ENCODE assay signal across 17 mouse cellular contexts in genomic region chr3:104611951-104612350, GRCm38 (mm10). TPM values are rescaled to one million over a fixed set of nuclear protein-coding genes. Genes with fewer than 3 reads are reported as not detected.
DNase-seq lines count a peak whose midpoint lies in the region; ATAC-seq lines count a peak whose summit lies in the region.
"Had no signal": no experiment of that assay in that cellular context is flagged by ENCODE, and none has a peak within 500 bp of the region (broad histone marks: within the 10 kb centered on the region; RNA-seq: fewer than 3 reads in every experiment).

No protein-coding gene starts in this region.

- WGBS in heart, embryonic 13.5 days, result 84% methylated on average over 3 of the region's 3 CpGs
- WGBS in heart, embryonic 10.5 days, result 94% methylated on average over 3 of the region's 3 CpGs
- 82% methylated on average over 3 of the region's 3 CpGs for WGBS in liver, embryonic 15.5 days (ENCODE audit: insufficient replicate concordance)
- WGBS in liver, embryonic 11.5 days, result 88% methylated on average over 3 of the region's 3 CpGs

- no peak overlapping the region for H3K4me2 ChIP-seq in heart, embryonic 13.5 days
- no peak overlapping the region for H3K4me2 ChIP-seq in liver, embryonic 15.5 days
- no peak overlapping the region for H3K4me2 ChIP-seq in liver, embryonic 11.5 days
- H3K4me2 ChIP-seq: limb, embryonic 15.5 days had no signal

- ATAC-seq in heart, embryonic 13.5 days (ENCODE audit: extremely low read depth, insufficient number of reproducible peaks, low FRiP score, low TSS enrichment), result no peak
- 0 out of 2 replicates have a peak, but pooled peaks have one; percentile 54 for ATAC-seq in liver, embryonic 15.5 days (ENCODE audit: insufficient read depth)
- no peak for ATAC-seq in liver, embryonic 11.5 days (replicated peaks; ENCODE audit: low FRiP score)
- ATAC-seq: CD4-positive, CD25-positive, alpha-beta regulatory T cell, adult 4 months; inflammation-experienced regulatory T-cells, adult 6 months had no signal

- H3K4me1 ChIP-seq in heart, embryonic 13.5 days, result peaks cover 43% of the 10 kb centered on the region
- H3K4me1 ChIP-seq in heart, embryonic 10.5 days, result peaks cover 20% of the 10 kb centered on the region
- no peaks in the 10 kb centered on the region for H3K4me1 ChIP-seq in liver, embryonic 15.5 days (replicated peaks)
- no peaks in the 10 kb centered on the region for H3K4me1 ChIP-seq in liver, embryonic 11.5 days (replicated peaks; ENCODE audit: control insufficient read depth, insufficient read depth, low read length)
- H3K4me1 ChIP-seq: hindbrain, embryonic 10.5 days had no signal

- 0 out of 2 replicates have a peak overlapping the region, but pooled peaks have one; percentile 22 for H3K27ac ChIP-seq in heart, embryonic 13.5 days (replicated peaks)
- no peak overlapping the region for H3K27ac ChIP-seq in heart, embryonic 10.5 days
- no peak overlapping the region for H3K27ac ChIP-seq in liver, embryonic 15.5 days (replicated peaks)
- no peak overlapping the region for H3K27ac ChIP-seq in liver, embryonic 11.5 days (ENCODE audit: low read depth, low read length)
- H3K27ac ChIP-seq: embryonic facial prominence, embryonic 10.5 days; hindbrain, embryonic 10.5 days; limb, embryonic 15.5 days; stomach, postnatal 0 days had no signal

- no peak overlapping the region for H3K9ac ChIP-seq in heart, embryonic 13.5 days
- H3K9ac ChIP-seq in liver, embryonic 15.5 days, result no peak overlapping the region
- H3K9ac ChIP-seq in liver, embryonic 11.5 days (ENCODE audit: low read depth, low read length), result no peak overlapping the region
- H3K9ac ChIP-seq: limb, embryonic 15.5 days had no signal

- no peaks in the 10 kb centered on the region for H3K9me3 ChIP-seq in heart, embryonic 13.5 days
- no peaks in the 10 kb centered on the region for H3K9me3 ChIP-seq in heart, embryonic 10.5 days
- no peaks in the 10 kb centered on the region for H3K9me3 ChIP-seq in liver, embryonic 15.5 days (replicated peaks)
- no peaks in the 10 kb centered on the region for H3K9me3 ChIP-seq in liver, embryonic 11.5 days (ENCODE audit: control insufficient read depth, low read length)
- H3K9me3 ChIP-seq: embryonic facial prominence, embryonic 10.5 days; hindbrain, embryonic 10.5 days; limb, embryonic 15.5 days had no signal

- no peaks in the 10 kb centered on the region for H3K27me3 ChIP-seq in heart, embryonic 13.5 days (replicated peaks)
- H3K27me3 ChIP-seq in heart, embryonic 10.5 days (ENCODE audit: insufficient read depth, poor library complexity, severe bottlenecking), result no peaks in the 10 kb centered on the region
- peaks cover 14% of the 10 kb centered on the region; the same call in 1 of the 2 replicates for H3K27me3 ChIP-seq in liver, embryonic 15.5 days
- H3K27me3 ChIP-seq in liver, embryonic 11.5 days (replicated peaks; ENCODE audit: control insufficient read depth, insufficient read depth, low read length), result no peaks in the 10 kb centered on the region
- H3K27me3 ChIP-seq: limb, embryonic 15.5 days had no signal

- no peak overlapping the region for H3K4me3 ChIP-seq in heart, embryonic 13.5 days
- no peak overlapping the region for H3K4me3 ChIP-seq in heart, embryonic 10.5 days
- H3K4me3 ChIP-seq in liver, embryonic 15.5 days (replicated peaks), result no peak overlapping the region
- H3K4me3 ChIP-seq in liver, embryonic 11.5 days (ENCODE audit: low read depth, low read length), result no peak overlapping the region
- H3K4me3 ChIP-seq: embryonic facial prominence, embryonic 10.5 days; hindbrain, embryonic 10.5 days; limb, embryonic 15.5 days had no signal

- H3K36me3 ChIP-seq in heart, embryonic 13.5 days, result no peaks in the 10 kb centered on the region
- H3K36me3 ChIP-seq in heart, embryonic 10.5 days, result no peaks in the 10 kb centered on the region
- no peaks in the 10 kb centered on the region for H3K36me3 ChIP-seq in liver, embryonic 15.5 days (replicated peaks)
- H3K36me3 ChIP-seq in liver, embryonic 11.5 days (ENCODE audit: control insufficient read depth, insufficient read depth, low read length), result no peaks in the 10 kb centered on the region
- H3K36me3 ChIP-seq: embryonic facial prominence, embryonic 10.5 days; hindbrain, embryonic 10.5 days; limb, embryonic 15.5 days had no signal

- DNase-seq in heart, embryonic 10.5 days (ENCODE audit: low spot score), result no peak
- no peak for DNase-seq in liver, embryonic 11.5 days (ENCODE audit: low spot score)
- peak; percentile 97 for DNase-seq in fat pad, adult 2 months (ENCODE audit: extremely low read depth, low read depth, low spot score)
- peak; percentile 36 for DNase-seq in kidney, postnatal 10 days
- no peak for DNase-seq in gastrocnemius, postnatal 4 days (ENCODE audit: low spot score in 2 of 2)
- DNase-seq: cerebellum, adult 11 months; cerebellum, postnatal 25 days; right cerebral cortex, postnatal 14 days; thymus, postnatal 36 days had no signal

RNA-seq across cellular contexts. Expression of gene Slc16a1, which starts 26.5 kb away (rescaled TPM):
- 65.4 and 70.4 TPM in 2 replicates for polyA plus RNA-seq in heart, embryonic 13.5 days (2015; fragmentation: Nextera tagmentation; extraction: Ambion mirVana)
- 76.5 and 91.2 TPM in 2 replicates for polyA plus RNA-seq in heart, embryonic 10.5 days (2016; fragmentation: Nextera tagmentation; extraction: Ambion mirVana)
- 86.3 and 95.2 TPM in 2 replicates for polyA plus RNA-seq in liver, embryonic 15.5 days (2015; fragmentation: Nextera tagmentation; extraction: Ambion mirVana)
- polyA plus RNA-seq in liver, embryonic 11.5 days (2014; fragmentation: Nextera tagmentation; extraction: Ambion mirVana), result 92.2 and 109 TPM in 2 replicates
- 10 to 100 TPM; 28.5 to 36.1 TPM for total RNA-seq in gastrocnemius, postnatal 4 days (2021)

Comparison
In these comparisons a context has a peak if more than half of its experiments do, and no peak if none do; other contexts are left out.
1. DNase-seq: peak in fat pad, adult 2 months (single experiment) and kidney, postnatal 10 days (single experiment); none in heart, embryonic 10.5 days (single experiment), liver, embryonic 11.5 days (single experiment) and gastrocnemius, postnatal 4 days (0 of 2).